Mouse (Mus musculus): ENCODE measurements around the gene Tmem14c. TPM values are rescaled to one million over a fixed set of nuclear protein-coding genes. Genes with fewer than 3 reads are reported as not detected.
A peak's percentile ranks its signal among the peaks of the same experiment; 100 is the strongest.
"Not testable (repeated sequence)": the region's sequence is repeated elsewhere in the genome, so short reads cannot be mapped to it uniquely, and the experiment has no call there.

The Tmem14c gene
- polyA plus RNA-seq, 1 experiment from 2014 or later: 107 TPM

DNA sequence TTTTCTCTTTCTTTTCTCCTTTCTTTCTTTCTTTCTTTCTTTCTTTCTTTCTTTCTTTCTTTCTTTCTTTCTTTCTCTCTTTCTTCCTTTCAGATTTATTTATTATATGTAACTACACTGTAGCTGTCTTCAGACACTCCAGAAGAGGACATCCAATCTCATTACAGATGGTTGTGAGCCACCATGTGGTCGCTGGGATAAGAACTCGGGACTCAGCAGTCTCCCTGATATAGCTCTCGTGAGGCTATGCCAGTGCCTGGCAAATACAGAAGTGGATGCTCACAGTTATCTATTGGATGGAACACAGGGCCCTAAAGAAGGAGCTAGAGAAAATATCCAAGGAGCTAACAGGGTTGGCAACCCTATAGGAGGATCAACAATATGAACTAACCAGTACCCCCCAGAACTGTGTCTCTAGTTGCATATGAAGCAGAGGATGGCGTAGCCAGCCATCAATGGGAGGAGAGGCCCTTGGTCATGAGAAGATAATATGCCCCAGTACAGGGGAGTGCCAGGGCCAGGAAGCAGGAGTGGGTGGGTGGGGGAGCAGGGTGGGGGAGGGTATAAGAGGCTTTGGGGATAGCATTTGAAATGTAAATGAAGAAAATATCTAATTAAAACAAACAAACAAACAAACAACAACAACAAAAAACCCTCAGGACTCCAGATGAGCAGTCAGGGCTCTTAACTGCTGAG is 28.3 kb upstream of the Tmem14c start:
- H3K9me3 ChIP-seq; H3K4me1 ChIP-seq; H3K36me3 ChIP-seq (replicated peaks); ATAC-seq (replicated peaks); H3K27ac ChIP-seq; H3K4me3 ChIP-seq; H3K4me2 ChIP-seq; H3K27me3 ChIP-seq (replicated peaks); H3K9ac ChIP-seq: not testable (repeated sequence)
- WGBS: 60% methylated on average over 4 of the region's 4 CpGs

GRCm38 (mm10) chr13:40988418-40988817 is 27.7 kb upstream of the Tmem14c start:
- H3K9me3 ChIP-seq: no peaks in the 10 kb centered on the region
- no peak overlapping the region for H3K4me2 ChIP-seq
- 75% methylated on average over 2 of the region's 2 CpGs for WGBS
- no peaks in the 10 kb centered on the region for H3K4me1 ChIP-seq
- no peak overlapping the region for H3K27ac ChIP-seq
- H3K27me3 ChIP-seq (replicated peaks): no peaks in the 10 kb centered on the region
- H3K36me3 ChIP-seq (replicated peaks): no peaks in the 10 kb centered on the region
- ATAC-seq (replicated peaks): no peak
- H3K9ac ChIP-seq: no peak overlapping the region
- H3K4me3 ChIP-seq: no peak overlapping the region

GRCm38 (mm10) chr13:40994487-40995263 is 21.4 kb upstream of the Tmem14c start:
- H3K4me2 ChIP-seq: no peak overlapping the region
- no peak for ATAC-seq (replicated peaks)
- H3K27ac ChIP-seq: no peak overlapping the region
- no peaks in the 10 kb centered on the region for H3K36me3 ChIP-seq (replicated peaks)
- no peaks in the 10 kb centered on the region for H3K27me3 ChIP-seq (replicated peaks)
- WGBS: 11% methylated on average over 8 of the region's 8 CpGs
- no peak overlapping the region for H3K9ac ChIP-seq
- no peaks in the 10 kb centered on the region for H3K9me3 ChIP-seq
- H3K4me3 ChIP-seq: no peak overlapping the region
- H3K4me1 ChIP-seq: peaks cover under 1% of the 10 kb centered on the region; the same call in 1 of the 2 replicates

- not testable (repeated sequence) for H3K27ac ChIP-seq; H3K9ac ChIP-seq; H3K36me3 ChIP-seq (replicated peaks); H3K4me2 ChIP-seq; H3K9me3 ChIP-seq; H3K27me3 ChIP-seq (replicated peaks); H3K4me3 ChIP-seq; ATAC-seq (replicated peaks)
- WGBS: 93% methylated on average over 5 of the region's 5 CpGs
- H3K4me1 ChIP-seq: peaks cover 19% of the 10 kb centered on the region
These were observed 17.6 kb upstream of the Tmem14c start for GRCm38 (mm10) chr13:40998537-40998936.

- WGBS: under 1% methylated on average over 25 of the region's 25 CpGs
- peaks cover 4% of the 10 kb centered on the region; the same call in 1 of the 2 replicates for H3K36me3 ChIP-seq (replicated peaks)
- H3K27me3 ChIP-seq (replicated peaks): no peaks in the 10 kb centered on the region
- peak; percentile 66 for ATAC-seq (replicated peaks)
- H3K27ac ChIP-seq: peak overlapping the region; percentile 98
- peak overlapping the region; percentile 79 for H3K9ac ChIP-seq
- H3K9me3 ChIP-seq: no peaks in the 10 kb centered on the region
- H3K4me2 ChIP-seq: peak overlapping the region; percentile 94
- peaks cover 19% of the 10 kb centered on the region for H3K4me1 ChIP-seq
- peak overlapping the region; percentile 91 for H3K4me3 ChIP-seq
These were observed 15.8 kb upstream of the Tmem14c start for GRCm38 (mm10) chr13:41000140-41000925.

DNA sequence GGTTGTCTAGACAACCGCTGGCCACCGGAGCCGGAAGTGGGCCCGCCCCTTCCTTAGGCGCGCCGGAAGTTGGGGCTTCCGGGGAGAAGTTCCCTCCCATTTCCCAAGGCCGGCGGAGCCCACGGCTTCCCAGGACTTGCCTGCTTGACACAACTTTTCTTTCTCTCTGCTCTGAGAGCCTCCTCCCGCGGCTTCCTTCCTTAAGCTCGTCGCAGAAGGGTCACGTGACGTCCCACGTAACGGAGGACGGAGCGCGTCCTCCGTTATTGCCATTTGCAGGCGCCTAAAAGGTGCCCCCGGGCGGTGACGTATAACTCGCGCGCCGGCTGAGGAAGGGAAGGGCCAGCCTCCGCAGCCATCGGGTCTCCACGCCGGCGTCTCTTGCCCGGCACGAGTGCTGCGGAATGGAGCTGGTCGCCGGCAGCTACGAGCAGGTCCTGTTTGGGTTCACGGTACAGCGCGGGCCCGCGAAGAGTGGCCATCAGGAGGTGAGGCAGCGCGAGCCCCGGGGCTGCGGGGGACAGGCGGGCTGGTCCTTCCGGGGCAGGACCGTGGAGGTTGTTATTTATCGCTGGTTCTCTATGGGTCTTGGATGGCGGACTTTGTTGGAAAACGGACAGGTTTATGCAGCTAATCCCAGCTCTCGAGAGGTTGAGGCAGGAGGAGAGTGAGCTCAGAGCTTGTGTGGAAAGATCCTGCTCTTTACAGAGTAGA is 15.0 kb upstream of the Tmem14c start, which contains the start of gene Pak1ip1:
Pak1ip1 (plus strand) TSS at position 98 of the 714 bp plus-strand sequence.
- peak within 1 kb of the TSS; percentile 91 for H3K4me3 ChIP-seq
- peak; percentile 97 for ATAC-seq (replicated peaks)
- H3K27ac ChIP-seq: peak within 1 kb of the TSS; percentile 98
- H3K36me3 ChIP-seq (replicated peaks): peaks cover 8% of the 10 kb centered on the region; the same call in 1 of the 2 replicates
- peak within 1 kb of the TSS; percentile 94 for H3K4me2 ChIP-seq
- H3K27me3 ChIP-seq (replicated peaks): no peaks in the 10 kb centered on the region
- H3K4me1 ChIP-seq: peaks cover 19% of the 10 kb centered on the region
- H3K9ac ChIP-seq: peak within 1 kb of the TSS; percentile 79
- under 1% methylated on average over 58 of the region's 58 CpGs for WGBS
- H3K9me3 ChIP-seq: no peaks in the 10 kb centered on the region

DNA sequence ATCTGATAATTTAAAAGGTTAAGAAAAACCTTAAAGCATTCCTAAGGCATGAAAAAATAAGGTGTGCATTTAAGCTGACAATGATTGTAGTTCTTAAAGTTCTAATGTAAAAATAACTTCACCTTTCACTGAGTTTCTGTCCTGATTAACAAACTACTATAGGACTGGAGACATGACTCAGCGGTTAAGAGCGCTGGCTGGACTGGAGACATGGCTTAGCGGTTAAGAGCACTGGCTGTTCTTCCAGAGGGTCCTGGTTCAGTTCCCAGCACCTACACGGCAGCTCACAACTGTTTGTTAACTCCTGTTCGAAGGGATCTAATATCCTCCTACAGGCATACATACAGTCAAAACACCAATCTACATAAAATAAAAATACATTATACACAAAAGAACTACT is 14.1 kb upstream of the Tmem14c start:
- ATAC-seq (replicated peaks): no peak
- Histone ChIP-seq H3K27ac (no peak overlapping the region), H3K9me3 (no peaks in the 10 kb centered on the region), H3K9ac (no peak overlapping the region), H3K4me3 (peak overlapping the region; percentile 91), H3K4me2 (peak overlapping the region; percentile 94), H3K36me3 (replicated peaks) (peaks cover 13% of the 10 kb centered on the region; the same call in 1 of the 2 replicates), H3K27me3 (replicated peaks) (no peaks in the 10 kb centered on the region), H3K4me1 (peaks cover 19% of the 10 kb centered on the region)
- 90% methylated on average over 5 of the region's 5 CpGs for WGBS

DNA sequence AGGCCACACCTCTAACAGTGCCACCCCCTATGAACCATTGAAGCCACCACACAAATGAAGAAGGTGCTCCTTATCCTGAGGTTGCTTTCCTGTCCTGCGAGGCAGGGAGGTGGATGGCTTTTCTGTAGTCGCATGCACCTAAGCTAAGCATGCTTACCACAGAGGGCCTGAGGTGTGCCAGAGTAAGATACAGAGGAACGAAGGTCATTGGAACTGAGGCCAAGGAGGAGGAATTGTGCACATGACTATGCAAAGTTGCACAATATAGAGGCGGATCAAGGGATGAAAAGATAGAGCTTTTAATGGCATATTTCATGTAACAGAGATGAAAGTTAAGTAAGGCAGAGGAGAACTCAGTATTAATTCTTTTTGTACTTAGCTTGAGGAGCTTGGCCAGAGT is 9.8 kb upstream of the Tmem14c start:
- 94% methylated on average over 4 of the region's 4 CpGs for WGBS
- Histone ChIP-seq H3K27ac (no peak overlapping the region), H3K9ac (no peak overlapping the region), H3K4me2 (no peak overlapping the region), H3K36me3 (replicated peaks) (peaks cover 47% of the 10 kb centered on the region; the same call in 1 of the 2 replicates), H3K9me3 (no peaks in the 10 kb centered on the region), H3K27me3 (replicated peaks) (no peaks in the 10 kb centered on the region), H3K4me1 (peaks cover 14% of the 10 kb centered on the region), H3K4me3 (no peak overlapping the region)
- no peak for ATAC-seq (replicated peaks)

DNA sequence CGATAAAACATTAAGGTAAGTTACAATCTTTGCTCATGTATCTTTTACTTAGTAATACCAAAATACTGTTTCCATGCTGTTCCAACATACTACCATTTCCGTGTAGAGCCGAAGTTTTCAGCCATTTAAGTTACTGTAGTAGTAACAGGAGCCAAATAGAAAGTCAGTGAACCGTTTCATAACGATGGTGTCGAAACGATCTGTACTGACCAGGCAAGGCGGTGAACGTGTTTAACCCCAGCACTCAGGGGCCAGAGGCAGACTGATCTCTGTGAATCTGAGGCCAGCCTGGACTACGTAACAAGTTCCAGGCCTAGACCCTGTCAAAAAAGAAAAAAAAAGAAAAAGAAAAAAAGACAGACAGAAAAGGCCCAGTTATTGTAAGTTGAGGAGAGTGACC is 7.8 kb upstream of the Tmem14c start:
- ATAC-seq (replicated peaks): no peak
- H3K9ac ChIP-seq: no peak overlapping the region
- no peak overlapping the region for H3K4me3 ChIP-seq
- 97% methylated on average over 10 of the region's 10 CpGs for WGBS
- H3K27ac ChIP-seq: no peak overlapping the region
- H3K4me1 ChIP-seq: no peaks in the 10 kb centered on the region; the same call in 1 of the 2 replicates
- no peaks in the 10 kb centered on the region for H3K9me3 ChIP-seq
- no peaks in the 10 kb centered on the region for H3K27me3 ChIP-seq (replicated peaks)
- H3K36me3 ChIP-seq (replicated peaks): peaks cover 59% of the 10 kb centered on the region; the same call in 1 of the 2 replicates
- no peak overlapping the region for H3K4me2 ChIP-seq

GRCm38 (mm10) chr13:41008946-41009345 is 7.1 kb upstream of the Tmem14c start:
- 83% methylated on average over 8 of the region's 8 CpGs for WGBS
- ATAC-seq (replicated peaks): no peak
- no peak overlapping the region for H3K4me2 ChIP-seq
- peaks cover 59% of the 10 kb centered on the region; the same call in 1 of the 2 replicates for H3K36me3 ChIP-seq (replicated peaks)
- H3K4me1 ChIP-seq: no peaks in the 10 kb centered on the region
- H3K27ac ChIP-seq: no peak overlapping the region
- no peaks in the 10 kb centered on the region for H3K27me3 ChIP-seq (replicated peaks)
- H3K9me3 ChIP-seq: no peaks in the 10 kb centered on the region
- no peak overlapping the region for H3K4me3 ChIP-seq
- no peak overlapping the region for H3K9ac ChIP-seq

GRCm38 (mm10) chr13:41016797-41017405 is 809 bp downstream of the Tmem14c start:
- Histone ChIP-seq H3K4me1 (peaks cover 23% of the 10 kb centered on the region), H3K27ac (peak overlapping the region; percentile 84; the same call in 1 of the 2 replicates)
- WGBS: 43% methylated on average over 12 of the region's 12 CpGs

More at GRCm38 (mm10) chr13:41016797-41017405, 809 bp downstream of the Tmem14c start:
- Histone ChIP-seq H3K4me3 (peak overlapping the region; percentile 71), H3K9ac (peak overlapping the region; percentile 59), H3K27me3 (replicated peaks) (no peaks in the 10 kb centered on the region), H3K36me3 (replicated peaks) (peaks cover 12% of the 10 kb centered on the region; the same call in 1 of the 2 replicates), H3K4me2 (peak overlapping the region; percentile 76), H3K9me3 (no peaks in the 10 kb centered on the region)
- ATAC-seq (replicated peaks): peak; percentile 13
